Mouse (Mus musculus): ENCODE data around the gene Grn. TPM values are rescaled to one million over a fixed set of nuclear protein-coding genes. Genes with fewer than 3 reads are reported as not detected.

Grn gene
- polyA plus RNA-seq, 1 experiment from 2014 or later: 172 TPM

DNA sequence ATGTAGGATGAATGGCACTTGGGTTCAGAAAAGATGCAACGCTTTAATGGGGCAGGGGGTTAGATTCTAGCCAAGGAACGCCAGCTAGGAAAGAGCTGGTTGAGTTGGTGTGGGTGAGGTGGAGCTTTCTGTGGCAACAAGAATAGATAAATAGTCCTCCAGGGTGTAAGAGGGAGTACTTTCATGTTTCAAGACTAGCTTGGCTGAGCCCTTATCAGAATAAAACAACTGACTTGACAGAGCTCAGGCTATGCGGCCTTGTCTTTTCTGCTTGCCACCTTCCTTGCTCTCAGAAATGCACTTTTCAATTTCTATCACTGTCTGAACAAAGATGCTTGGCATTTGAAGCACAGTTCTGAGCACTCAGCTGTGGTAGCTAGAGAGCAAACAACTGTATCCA, 44.9 kb downstream of the Grn start:
- no peaks in the 10 kb centered on the region for H3K9me3 ChIP-seq (replicated peaks)
- no peaks in the 10 kb centered on the region for H3K27me3 ChIP-seq
- no peak overlapping the region for H3K4me3 ChIP-seq (replicated peaks)
- no peak overlapping the region for H3K4me2 ChIP-seq
- peaks cover 53% of the 10 kb centered on the region for H3K36me3 ChIP-seq
- no peak overlapping the region for H3K27ac ChIP-seq
- H3K4me1 ChIP-seq: no peaks in the 10 kb centered on the region
- WGBS: 96% methylated on average over 3 of the region's 3 CpGs
- no peak for ATAC-seq (replicated peaks; ENCODE audit: low FRiP score)
- no peak overlapping the region for H3K9ac ChIP-seq

DNA sequence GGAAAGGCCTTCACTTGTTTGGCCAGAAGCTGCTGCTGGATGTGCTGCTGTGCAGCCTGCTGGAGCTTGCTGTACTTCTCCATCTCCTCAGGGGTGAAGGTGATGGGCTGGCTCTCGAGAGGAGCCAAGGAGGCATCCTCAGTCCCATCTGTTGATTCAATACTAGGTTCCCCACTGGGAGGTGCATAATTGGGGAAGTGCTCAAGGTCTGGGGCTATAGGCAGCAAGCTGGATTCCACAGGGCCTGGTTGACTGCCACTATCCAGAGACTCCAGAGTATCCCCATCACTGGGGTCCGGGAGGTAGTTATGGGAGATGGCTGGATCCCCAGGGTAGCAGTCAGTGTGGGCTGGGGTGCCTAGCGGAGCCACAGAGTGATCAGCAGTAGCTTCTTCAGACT, 48.6 kb downstream of the Grn start:
- H3K4me3 ChIP-seq (replicated peaks): no peak overlapping the region
- peaks cover 87% of the 10 kb centered on the region for H3K36me3 ChIP-seq
- H3K27me3 ChIP-seq: no peaks in the 10 kb centered on the region
- 92% methylated on average over 3 of the region's 3 CpGs for whole genome bisulfite sequencing
- no peaks in the 10 kb centered on the region for H3K9me3 ChIP-seq (replicated peaks)
- no peak for ATAC-seq (replicated peaks; ENCODE audit: low FRiP score)
- no peak overlapping the region for H3K9ac ChIP-seq
- no peaks in the 10 kb centered on the region for H3K4me1 ChIP-seq
- H3K27ac ChIP-seq: no peak overlapping the region
- no peak overlapping the region for H3K4me2 ChIP-seq

DNA sequence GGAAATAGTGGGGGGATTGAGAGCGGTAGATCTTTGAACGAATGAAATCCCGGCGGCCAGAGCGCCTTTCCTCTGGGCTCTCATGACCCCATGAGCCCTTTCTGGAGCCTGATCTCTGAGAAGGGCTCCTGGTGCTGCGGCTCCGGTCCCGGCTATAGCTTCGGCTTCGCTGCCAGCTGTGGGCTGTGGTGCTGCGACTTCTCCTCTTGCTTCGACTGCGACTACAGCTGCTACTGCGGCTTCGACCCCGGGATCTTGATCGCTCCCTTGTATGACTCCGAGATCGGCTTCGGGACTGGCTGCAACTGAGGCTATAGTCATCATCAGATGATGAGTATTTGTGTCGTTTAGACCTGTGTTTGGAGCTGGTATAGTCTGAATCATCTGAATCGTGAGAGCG, 49.5 kb downstream of the Grn start:
- Histone ChIP-seq H3K4me3 (replicated peaks) (no peak overlapping the region), H3K4me1 (no peaks in the 10 kb centered on the region), H3K27me3 (no peaks in the 10 kb centered on the region), H3K9me3 (replicated peaks) (no peaks in the 10 kb centered on the region), H3K36me3 (peaks cover 88% of the 10 kb centered on the region), H3K27ac (no peak overlapping the region), H3K4me2 (no peak overlapping the region), H3K9ac (no peak overlapping the region)
- no peak for ATAC-seq (replicated peaks; ENCODE audit: low FRiP score)
- WGBS: 96% methylated on average over 23 of the region's 23 CpGs

DNA sequence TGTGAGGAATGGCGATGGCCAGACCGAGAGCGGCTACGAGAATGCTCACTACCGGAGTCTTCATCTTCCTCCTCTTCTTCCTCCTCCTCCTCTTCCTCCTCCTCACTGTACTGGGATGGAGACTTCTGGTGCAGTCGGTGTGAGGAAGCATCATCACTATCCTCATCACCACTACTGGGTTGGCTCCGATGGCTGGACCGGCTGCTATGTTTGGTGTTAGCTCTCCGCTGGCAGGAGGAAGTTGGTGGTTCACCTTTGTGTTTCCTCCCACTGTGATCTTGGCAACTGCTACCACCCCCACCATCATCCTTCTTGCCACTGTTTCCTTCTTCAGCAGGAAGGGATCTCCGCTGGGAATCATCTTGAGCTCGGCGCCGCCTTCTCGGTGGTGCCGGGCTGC, 50.0 kb downstream of the Grn start:
- H3K4me2 ChIP-seq: no peak overlapping the region
- no peaks in the 10 kb centered on the region for H3K4me1 ChIP-seq
- H3K36me3 ChIP-seq: peaks cover 89% of the 10 kb centered on the region
- H3K9me3 ChIP-seq (replicated peaks): no peaks in the 10 kb centered on the region
- no peak for ATAC-seq (replicated peaks; ENCODE audit: low FRiP score)
- H3K27me3 ChIP-seq: no peaks in the 10 kb centered on the region
- no peak overlapping the region for H3K4me3 ChIP-seq (replicated peaks)
- 95% methylated on average over 15 of the region's 15 CpGs for WGBS
- H3K27ac ChIP-seq: no peak overlapping the region
- no peak overlapping the region for H3K9ac ChIP-seq

DNA sequence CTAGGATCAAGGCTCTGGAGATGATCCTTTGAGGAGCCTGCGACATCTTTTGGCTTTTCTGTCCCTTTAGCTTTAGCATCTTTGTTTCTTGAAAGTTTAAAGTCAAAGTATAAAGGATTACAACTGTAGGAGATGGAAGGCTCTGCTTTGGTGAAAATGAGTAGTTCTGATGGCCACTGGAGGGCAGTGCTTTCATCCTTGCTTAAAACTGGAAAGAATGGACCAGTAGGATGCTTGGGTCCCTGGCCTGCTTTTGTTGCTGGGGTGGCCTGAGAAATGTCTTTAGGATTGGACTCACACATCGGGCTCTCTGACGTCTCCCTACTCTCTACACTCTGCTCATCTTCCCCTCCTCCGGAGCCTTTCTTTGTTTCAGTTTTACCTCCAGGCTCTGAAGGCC, 50.8 kb downstream of the Grn start:
- Histone ChIP-seq H3K9me3 (replicated peaks) (no peaks in the 10 kb centered on the region), H3K4me1 (no peaks in the 10 kb centered on the region), H3K27ac (no peak overlapping the region), H3K9ac (no peak overlapping the region), H3K4me2 (no peak overlapping the region), H3K36me3 (peaks cover 89% of the 10 kb centered on the region), H3K27me3 (no peaks in the 10 kb centered on the region), H3K4me3 (replicated peaks) (no peak overlapping the region)
- WGBS: 95% methylated on average over 4 of the region's 4 CpGs
- no peak for ATAC-seq (replicated peaks; ENCODE audit: low FRiP score)

DNA sequence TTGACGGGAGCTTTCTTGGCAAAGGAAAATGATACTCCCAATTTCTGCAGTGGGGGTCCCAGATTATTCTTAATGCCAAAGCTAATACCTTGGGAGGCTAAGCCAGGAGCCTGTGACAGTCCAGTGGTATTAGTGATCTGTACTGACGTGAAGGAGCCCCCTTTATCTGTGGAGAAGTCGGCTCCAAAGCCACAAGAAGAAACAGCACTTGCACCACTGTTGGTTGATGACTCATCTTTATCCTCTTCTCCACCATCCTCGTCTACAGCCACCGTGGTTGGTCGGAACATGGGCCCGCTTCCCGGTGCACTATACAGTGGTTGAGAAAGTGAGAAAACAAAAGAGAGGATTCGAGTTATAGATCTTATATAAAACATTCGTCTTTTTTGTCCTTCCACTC, 51.7 kb downstream of the Grn start:
- WGBS: 92% methylated on average over 10 of the region's 10 CpGs
- Histone ChIP-seq H3K4me3 (replicated peaks) (no peak overlapping the region), H3K36me3 (peaks cover 90% of the 10 kb centered on the region), H3K27me3 (no peaks in the 10 kb centered on the region), H3K4me2 (no peak overlapping the region), H3K27ac (no peak overlapping the region), H3K9ac (no peak overlapping the region), H3K4me1 (no peaks in the 10 kb centered on the region), H3K9me3 (replicated peaks) (no peaks in the 10 kb centered on the region)
- no peak for ATAC-seq (replicated peaks; ENCODE audit: low FRiP score)

Small RNAs within 50 kb of the gene (microRNA-seq; reads per million reads assigned to microRNA genes)
- gene Mir6930: not detected

Other genes with a start within 250 kb of the Grn start
- 122 and 135 TPM in 2 replicates for gene Lsm12, start 245.0 kb upstream of the Grn start, polyA plus RNA-seq (2015; fragmentation: Nextera tagmentation; extraction: Ambion mirVana)
- 39.7 and 43.4 TPM in 2 replicates for gene G6pc3, start 240.7 kb upstream of the Grn start, polyA plus RNA-seq (2015; fragmentation: Nextera tagmentation; extraction: Ambion mirVana)
- gene Hdac5, start 200.1 kb upstream of the Grn start, polyA plus RNA-seq (2015; fragmentation: Nextera tagmentation; extraction: Ambion mirVana): 47.4 and 48.4 TPM in 2 replicates
- gene BC030867, start 181.4 kb upstream of the Grn start, polyA plus RNA-seq (2015; fragmentation: Nextera tagmentation; extraction: Ambion mirVana): 18.1 and 22.2 TPM in 2 replicates
- gene Asb16, start 161.6 kb upstream of the Grn start, polyA plus RNA-seq (2015; fragmentation: Nextera tagmentation; extraction: Ambion mirVana): 0.10 and 0.13 TPM in 2 replicates
- gene Tmub2, start 145.4 kb upstream of the Grn start, polyA plus RNA-seq (2015; fragmentation: Nextera tagmentation; extraction: Ambion mirVana): 48.9 and 57.9 TPM in 2 replicates
- 12.3 and 14.0 TPM in 2 replicates for gene Atxn7l3, start 133.7 kb upstream of the Grn start, polyA plus RNA-seq (2015; fragmentation: Nextera tagmentation; extraction: Ambion mirVana)
- 95.3 and 100 TPM in 2 replicates for gene Ubtf, start 110.6 kb upstream of the Grn start, polyA plus RNA-seq (2015; fragmentation: Nextera tagmentation; extraction: Ambion mirVana)
- gene Slc4a1, start 64.1 kb upstream of the Grn start, polyA plus RNA-seq (2015; fragmentation: Nextera tagmentation; extraction: Ambion mirVana): 12.8 and 20.2 TPM in 2 replicates
- 2.5 and 4.9 TPM in 2 replicates for gene Rundc3a, start 36.9 kb upstream of the Grn start, polyA plus RNA-seq (2015; fragmentation: Nextera tagmentation; extraction: Ambion mirVana)
- gene Slc25a39, start 22.4 kb upstream of the Grn start, polyA plus RNA-seq (2015; fragmentation: Nextera tagmentation; extraction: Ambion mirVana): 271 and 298 TPM in 2 replicates
- 6.9 and 7.1 TPM in 2 replicates for gene Fam171a2, start 17.4 kb downstream of the Grn start, polyA plus RNA-seq (2015; fragmentation: Nextera tagmentation; extraction: Ambion mirVana)
- gene Itga2b, start 39.8 kb downstream of the Grn start, polyA plus RNA-seq (2015; fragmentation: Nextera tagmentation; extraction: Ambion mirVana): 8.2 and 11.0 TPM in 2 replicates
- gene Gpatch8, start 126.1 kb downstream of the Grn start, polyA plus RNA-seq (2015; fragmentation: Nextera tagmentation; extraction: Ambion mirVana): 57.4 and 62.1 TPM in 2 replicates
- gene Gm11627, start 149.1 kb downstream of the Grn start, polyA plus RNA-seq (2015; fragmentation: Nextera tagmentation; extraction: Ambion mirVana): 8.5 and 8.7 TPM in 2 replicates
- gene Fzd2, start 174.1 kb downstream of the Grn start, polyA plus RNA-seq (2015; fragmentation: Nextera tagmentation; extraction: Ambion mirVana): 28.5 and 34.0 TPM in 2 replicates
- 0.49 and 0.50 TPM in 2 replicates for gene Meioc, start 233.4 kb downstream of the Grn start, polyA plus RNA-seq (2015; fragmentation: Nextera tagmentation; extraction: Ambion mirVana)

Data from kidney, embryonic 15.5 days (tissue).